Mouse (Mus musculus): ENCODE measurements around the gene Mlf1.

The Mlf1 gene

GRCm38 (mm10) chr3:67373872-67374271 is at the start of gene Mlf1:
Gene Mlf1, plus strand, starts transcription at chr3:67374097.
- peak; percentile 82 to 88 for DNase-seq (ENCODE audit: low spot score in 2 of 2)

GRCm38 (mm10) chr3:67339558-67339957 is 34.3 kb upstream of the Mlf1 start:
- no peak for DNase-seq (ENCODE audit: low spot score in 2 of 2)

- DNase-seq (ENCODE audit: low spot score in 2 of 2), result no peak
These were observed 33.0 kb upstream of the Mlf1 start for GRCm38 (mm10) chr3:67340921-67341320.

GRCm38 (mm10) chr3:67343004-67343662 is 30.8 kb upstream of the Mlf1 start:
- no peak for DNase-seq (ENCODE audit: low spot score in 2 of 2)

GRCm38 (mm10) chr3:67344599-67344998 is 29.3 kb upstream of the Mlf1 start:
- peak; percentile 23 to 69 for DNase-seq (ENCODE audit: low spot score in 2 of 2)

- DNase-seq (ENCODE audit: low spot score in 2 of 2), result no peak
These were observed 27.2 kb upstream of the Mlf1 start for GRCm38 (mm10) chr3:67346674-67347073.

GRCm38 (mm10) chr3:67351406-67352127 is 22.3 kb upstream of the Mlf1 start:
- DNase-seq (ENCODE audit: low spot score in 2 of 2), result no peak

- peak; percentile 19 to 73 for DNase-seq (ENCODE audit: low spot score in 2 of 2)
These were observed 21.7 kb upstream of the Mlf1 start for GRCm38 (mm10) chr3:67352128-67352762.

GRCm38 (mm10) chr3:67352763-67353149 is 21.1 kb upstream of the Mlf1 start:
- DNase-seq (ENCODE audit: low spot score in 2 of 2), result no peak

- no peak for DNase-seq (ENCODE audit: low spot score in 2 of 2)
These were observed 15.5 kb upstream of the Mlf1 start for GRCm38 (mm10) chr3:67358376-67358775.

- DNase-seq (ENCODE audit: low spot score in 2 of 2), result no peak
These were observed 7.6 kb upstream of the Mlf1 start for GRCm38 (mm10) chr3:67366087-67366892.

GRCm38 (mm10) chr3:67367481-67367880 is 6.4 kb upstream of the Mlf1 start:
- DNase-seq (ENCODE audit: low spot score in 2 of 2), result no peak

GRCm38 (mm10) chr3:67369407-67370079 is 4.4 kb upstream of the Mlf1 start:
- DNase-seq (ENCODE audit: low spot score in 2 of 2), result no peak

GRCm38 (mm10) chr3:67372194-67372593 is 1.7 kb upstream of the Mlf1 start:
- DNase-seq (ENCODE audit: low spot score in 2 of 2), result no peak

- no peak for DNase-seq (ENCODE audit: low spot score in 2 of 2)
These were observed 1.1 kb upstream of the Mlf1 start for GRCm38 (mm10) chr3:67372781-67373180.

- DNase-seq (ENCODE audit: low spot score in 2 of 2), result no peak
These were observed 472 bp downstream of the Mlf1 start for GRCm38 (mm10) chr3:67374360-67374778.

GRCm38 (mm10) chr3:67375063-67375462 is 1.2 kb downstream of the Mlf1 start, which contains the start of gene Gm17402:
Gene Gm17402, minus strand, starts transcription at chr3:67375163.
- no peak for DNase-seq (ENCODE audit: low spot score in 2 of 2)

- no peak for DNase-seq (ENCODE audit: low spot score in 2 of 2)
These were observed 4.3 kb downstream of the Mlf1 start for GRCm38 (mm10) chr3:67378215-67378614.

GRCm38 (mm10) chr3:67429338-67429998 is 55.6 kb downstream of the Mlf1 start:
- DNase-seq (ENCODE audit: low spot score in 2 of 2), result no peak

- peak; percentile 84 to 94 for DNase-seq (ENCODE audit: low spot score in 2 of 2)
These were observed 56.1 kb downstream of the Mlf1 start, which contains the start of gene Gfm1 for GRCm38 (mm10) chr3:67429999-67430380. Gene Gfm1, plus strand, starts transcription at chr3:67430096.

- no peak for DNase-seq (ENCODE audit: low spot score in 2 of 2)
These were observed 60.1 kb downstream of the Mlf1 start for GRCm38 (mm10) chr3:67434011-67434410.
